Comparison of ENCODE assay signal across 11 mouse cellular contexts in the genomic region with DNA sequence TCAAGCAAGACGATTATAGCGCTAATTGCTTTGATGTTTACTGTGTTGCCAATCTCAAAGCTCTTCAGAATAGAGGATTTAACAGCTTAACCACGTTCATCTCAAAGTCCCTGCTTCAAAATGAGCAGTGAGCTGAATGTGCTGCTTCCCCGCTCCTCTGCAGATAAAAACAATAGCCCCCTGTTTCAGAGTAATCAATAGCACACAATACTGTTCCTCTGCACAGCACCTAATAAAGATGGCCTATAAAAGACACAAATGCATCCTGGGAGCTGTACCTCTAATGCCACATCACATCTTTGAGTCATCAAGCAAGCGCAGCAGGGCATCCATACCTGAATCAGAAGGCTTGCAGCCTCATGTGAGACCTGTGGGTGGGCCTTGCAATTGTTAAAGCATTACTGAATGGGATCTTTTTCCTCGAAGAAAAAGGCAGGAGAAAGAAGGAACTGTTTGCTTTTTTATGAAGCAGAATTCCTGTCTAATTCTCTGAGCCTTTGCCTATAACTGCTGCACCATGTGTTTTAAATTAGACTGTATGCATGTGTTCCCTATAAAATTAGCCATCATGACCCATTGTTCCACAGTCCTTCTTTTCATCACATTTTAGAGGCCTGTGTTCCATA.
DNase-seq lines count a peak whose midpoint lies in the region; ATAC-seq and TF ChIP-seq lines count a peak whose summit lies in the region.
"Had no signal": no experiment of that assay in that cellular context is flagged by ENCODE, and none has a peak within 500 bp of the region (broad histone marks: within the 10 kb centered on the region; RNA-seq: fewer than 3 reads in every experiment).

No protein-coding gene starts in this region.

- no peak for ATAC-seq in embryonic facial prominence, embryonic 12.5 days (ENCODE audit: insufficient number of reproducible peaks, insufficient read depth, low FRiP score, low TSS enrichment)
- ATAC-seq in hindbrain, embryonic 12.5 days (ENCODE audit: low FRiP score): no peak
- no peak; the same call in 1 of the 2 replicates for ATAC-seq in midbrain, embryonic 14.5 days (ENCODE audit: low FRiP score, low TSS enrichment)
- ATAC-seq in stomach, postnatal 0 days (ENCODE audit: low FRiP score, low TSS enrichment): no peak
- ATAC-seq: inflammation-experienced regulatory T-cells, adult 6 months had no signal

- TF ChIP-seq EP300 in stomach, postnatal 0 days (optimal IDR thresholded peaks at IDR 0.05): no peak

- TF ChIP-seq CTCF in stomach, postnatal 0 days (IDR thresholded peaks at IDR 0.05; ENCODE audit: low read depth): no peak

- H3K9ac ChIP-seq in embryonic facial prominence, embryonic 12.5 days: no peak overlapping the region
- H3K9ac ChIP-seq in hindbrain, embryonic 12.5 days: no peak overlapping the region
- no peak overlapping the region for H3K9ac ChIP-seq in midbrain, embryonic 14.5 days (replicated peaks; ENCODE audit: low read length)
- H3K9ac ChIP-seq in stomach, postnatal 0 days (ENCODE audit: low read length): no peak overlapping the region
- H3K9ac ChIP-seq: liver, embryonic 15.5 days had no signal

- H3K36me3 ChIP-seq in embryonic facial prominence, embryonic 12.5 days: no peaks in the 10 kb centered on the region
- H3K36me3 ChIP-seq in hindbrain, embryonic 12.5 days: no peaks in the 10 kb centered on the region
- no peaks in the 10 kb centered on the region for H3K36me3 ChIP-seq in midbrain, embryonic 14.5 days (ENCODE audit: control insufficient read depth, insufficient read depth, low read length)
- H3K36me3 ChIP-seq in stomach, postnatal 0 days (ENCODE audit: control insufficient read depth, insufficient read depth, low read length): no peaks in the 10 kb centered on the region
- H3K36me3 ChIP-seq: liver, embryonic 15.5 days had no signal

- no peak overlapping the region for H3K4me2 ChIP-seq in embryonic facial prominence, embryonic 12.5 days (replicated peaks)
- H3K4me2 ChIP-seq in hindbrain, embryonic 12.5 days (replicated peaks): no peak overlapping the region
- H3K4me2 ChIP-seq in midbrain, embryonic 14.5 days (ENCODE audit: low read length): no peak overlapping the region
- H3K4me2 ChIP-seq in stomach, postnatal 0 days (replicated peaks; ENCODE audit: low read depth): no peak overlapping the region
- H3K4me2 ChIP-seq: liver, embryonic 15.5 days had no signal

- intact Hi-C loops in left cerebral cortex, postnatal 4 days (cut with DNase I): no loop called here

- peak overlapping the region; percentile 61 for H3K27ac ChIP-seq in embryonic facial prominence, embryonic 12.5 days
- 0 out of 2 replicates have a peak overlapping the region, but pooled peaks have one; percentile 40 for H3K27ac ChIP-seq in hindbrain, embryonic 12.5 days
- H3K27ac ChIP-seq in midbrain, embryonic 14.5 days (replicated peaks; ENCODE audit: low read depth, low read length): no peak overlapping the region
- no peak overlapping the region for H3K27ac ChIP-seq in stomach, postnatal 0 days (replicated peaks)
- H3K27ac ChIP-seq: liver, embryonic 15.5 days had no signal

- 26% methylated on average over 6 of the region's 6 CpGs for WGBS in embryonic facial prominence, embryonic 12.5 days
- 44% methylated on average over 6 of the region's 6 CpGs for WGBS in hindbrain, embryonic 12.5 days
- 32% methylated on average over 6 of the region's 6 CpGs for WGBS in midbrain, embryonic 14.5 days
- WGBS in stomach, postnatal 0 days: 66% methylated on average over 6 of the region's 6 CpGs

- DNase-seq in embryo, embryonic 10 days (ENCODE audit: low spot score): peak; percentile 52
- DNase-seq in midbrain, embryonic 14.5 days: peak; percentile 49
- no peak for DNase-seq in stomach, postnatal 0 days (ENCODE audit: low spot score)
- DNase-seq in left cerebral cortex, postnatal 4 days: no peak
- no peak for DNase-seq in thymus, postnatal 4 days
- DNase-seq: adrenal gland, postnatal 10 days; cerebellum, adult 11-12 months had no signal

- peaks cover 16% of the 10 kb centered on the region for H3K4me1 ChIP-seq in embryonic facial prominence, embryonic 12.5 days
- H3K4me1 ChIP-seq in hindbrain, embryonic 12.5 days: peaks cover 8% of the 10 kb centered on the region; the same call in 1 of the 2 replicates
- peaks cover 9% of the 10 kb centered on the region; the same call in 1 of the 2 replicates for H3K4me1 ChIP-seq in midbrain, embryonic 14.5 days (ENCODE audit: control insufficient read depth, insufficient read depth, low read length)
- no peaks in the 10 kb centered on the region for H3K4me1 ChIP-seq in stomach, postnatal 0 days (replicated peaks; ENCODE audit: control insufficient read depth, insufficient read depth)
- H3K4me1 ChIP-seq: liver, embryonic 15.5 days had no signal

- H3K27me3 ChIP-seq in embryonic facial prominence, embryonic 12.5 days: no peaks in the 10 kb centered on the region
- H3K27me3 ChIP-seq in hindbrain, embryonic 12.5 days: no peaks in the 10 kb centered on the region
- H3K27me3 ChIP-seq in midbrain, embryonic 14.5 days (ENCODE audit: control insufficient read depth, insufficient read depth, low read length): no peaks in the 10 kb centered on the region
- H3K27me3 ChIP-seq in stomach, postnatal 0 days (ENCODE audit: control insufficient read depth, insufficient read depth, low read length): no peaks in the 10 kb centered on the region
- H3K27me3 ChIP-seq: liver, embryonic 15.5 days had no signal

- H3K9me3 ChIP-seq in embryonic facial prominence, embryonic 12.5 days: no peaks in the 10 kb centered on the region
- no peaks in the 10 kb centered on the region for H3K9me3 ChIP-seq in hindbrain, embryonic 12.5 days (replicated peaks)
- no peaks in the 10 kb centered on the region for H3K9me3 ChIP-seq in midbrain, embryonic 14.5 days (ENCODE audit: control insufficient read depth, low read length)
- no peaks in the 10 kb centered on the region for H3K9me3 ChIP-seq in stomach, postnatal 0 days (ENCODE audit: control insufficient read depth, low read length)
- H3K9me3 ChIP-seq: liver, embryonic 15.5 days had no signal

- H3K4me3 ChIP-seq in embryonic facial prominence, embryonic 12.5 days: no peak overlapping the region
- H3K4me3 ChIP-seq in hindbrain, embryonic 12.5 days: no peak overlapping the region
- no peak overlapping the region for H3K4me3 ChIP-seq in midbrain, embryonic 14.5 days (replicated peaks; ENCODE audit: low read depth, low read length)
- no peak overlapping the region for H3K4me3 ChIP-seq in stomach, postnatal 0 days (ENCODE audit: low read depth, low read length)
- H3K4me3 ChIP-seq: liver, embryonic 15.5 days had no signal

Comparison
In these comparisons a context has a peak if more than half of its experiments do, and no peak if none do; other contexts are left out.
1. DNase-seq: peak in embryo, embryonic 10 days (single experiment) and midbrain, embryonic 14.5 days (single experiment); none in stomach, postnatal 0 days (single experiment), left cerebral cortex, postnatal 4 days (single experiment) and thymus, postnatal 4 days (single experiment).
2. H3K27ac ChIP-seq: peak in embryonic facial prominence, embryonic 12.5 days (single experiment) and hindbrain, embryonic 12.5 days (single experiment); none in midbrain, embryonic 14.5 days (single experiment) and stomach, postnatal 0 days (single experiment).